Mouse (Mus musculus) frontal cortex, postnatal 14 days (tissue): ENCODE data around the gene Plekhg4.

ENCODE experiments used
- DNase-seq, 2 experiments: peaks; one replicate each; pipeline ENCODE4 v3.0.0; 2022; ENCODE audit warnings: low spot score in 2 of 2

The Plekhg4 gene

GRCm38 (mm10) chr8:105403467-105403866, 30.4 kb downstream of the Plekhg4 start:
- no peak for DNase-seq

DNA sequence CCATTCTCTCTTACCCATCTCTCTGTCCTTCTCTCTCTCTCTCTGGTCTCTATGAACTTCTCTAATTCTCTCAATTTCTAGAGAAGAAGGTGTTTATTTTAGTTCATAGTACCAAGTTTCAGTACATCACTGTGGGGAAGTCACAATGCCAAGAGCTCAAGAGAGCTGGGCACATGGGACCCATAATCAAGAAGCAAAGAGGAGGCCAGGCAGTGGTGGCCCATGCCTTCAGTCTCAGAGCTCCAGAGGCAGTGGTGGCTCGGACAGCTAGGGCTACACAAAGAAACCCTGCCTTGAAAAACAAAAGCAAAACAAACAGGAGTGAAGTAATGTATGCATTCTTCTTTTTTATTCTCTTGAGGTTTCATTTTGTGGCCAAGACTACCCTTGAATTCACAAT, 31.4 kb downstream of the Plekhg4 start:
- no peak for DNase-seq

GRCm38 (mm10) chr8:105406416-105406815, 33.3 kb downstream of the Plekhg4 start:
- no peak for DNase-seq

GRCm38 (mm10) chr8:105408331-105408730, 35.3 kb downstream of the Plekhg4 start:
- no peak for DNase-seq

DNA sequence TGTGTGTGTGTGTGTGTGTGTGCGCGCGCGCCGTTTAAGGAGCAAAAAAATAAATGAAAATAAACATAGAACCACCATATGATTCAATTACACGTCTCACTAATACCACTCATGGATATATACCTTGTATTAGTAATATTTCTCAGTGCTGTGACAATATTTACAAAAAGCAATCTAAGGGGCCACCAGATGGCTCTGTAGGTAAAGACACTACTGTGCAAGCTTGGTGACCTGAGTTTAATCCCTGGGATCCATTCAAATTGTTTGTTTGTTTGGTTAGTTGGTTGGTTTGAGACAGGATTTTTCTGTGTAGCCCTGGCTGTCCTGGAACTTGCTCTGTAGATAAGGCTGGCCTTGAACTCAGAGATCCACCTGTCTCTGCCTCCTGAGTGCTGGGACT, 36.9 kb downstream of the Plekhg4 start:
- DNase-seq: no peak

GRCm38 (mm10) chr8:105413391-105413790, 40.3 kb downstream of the Plekhg4 start, which contains the start of the genes Kctd19 and Lrrc36:
Gene Kctd19, minus strand, starts transcription at chr8:105413502.
Gene Lrrc36, plus strand, starts transcription at chr8:105413571.
- no peak for DNase-seq

DNA sequence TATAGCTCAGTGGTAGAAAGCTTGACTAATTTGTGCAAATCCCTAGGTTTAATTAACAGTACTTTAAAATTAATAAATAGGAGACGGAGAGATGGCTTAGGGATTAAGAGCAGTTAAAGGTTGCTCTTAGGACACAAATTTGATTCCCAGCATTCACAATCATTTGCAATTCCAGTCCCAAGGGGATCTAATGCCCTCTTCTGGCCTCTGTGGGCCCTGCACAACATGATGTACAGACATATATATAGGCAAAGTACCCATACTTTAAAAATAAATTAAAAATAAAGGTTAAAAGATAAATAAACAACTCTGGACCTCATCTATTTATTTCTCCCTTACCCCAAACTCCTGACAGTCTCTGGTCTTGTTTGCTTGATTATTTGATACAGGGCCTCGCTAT, 45.9 kb downstream of the Plekhg4 start:
- no peak for DNase-seq

DNA sequence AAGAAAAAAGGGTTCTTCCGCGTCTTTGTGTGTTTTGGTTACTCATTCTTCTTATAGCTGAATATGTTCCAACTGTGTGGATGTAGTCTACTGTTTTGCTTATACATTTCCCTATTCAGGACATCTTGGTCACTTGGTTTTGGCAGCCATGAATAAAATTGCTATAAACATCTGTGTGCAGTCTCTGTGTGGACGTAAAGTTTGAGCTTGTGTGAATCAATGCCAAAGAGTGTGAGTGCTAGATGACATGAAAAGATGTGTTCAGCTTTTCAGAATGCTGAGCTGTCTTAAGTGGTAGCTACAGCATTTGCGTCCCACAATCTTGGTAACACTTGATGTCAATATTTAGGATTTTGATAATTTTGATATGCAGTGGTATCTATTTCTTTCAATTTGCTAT, 46.7 kb downstream of the Plekhg4 start:
- DNase-seq: no peak

DNA sequence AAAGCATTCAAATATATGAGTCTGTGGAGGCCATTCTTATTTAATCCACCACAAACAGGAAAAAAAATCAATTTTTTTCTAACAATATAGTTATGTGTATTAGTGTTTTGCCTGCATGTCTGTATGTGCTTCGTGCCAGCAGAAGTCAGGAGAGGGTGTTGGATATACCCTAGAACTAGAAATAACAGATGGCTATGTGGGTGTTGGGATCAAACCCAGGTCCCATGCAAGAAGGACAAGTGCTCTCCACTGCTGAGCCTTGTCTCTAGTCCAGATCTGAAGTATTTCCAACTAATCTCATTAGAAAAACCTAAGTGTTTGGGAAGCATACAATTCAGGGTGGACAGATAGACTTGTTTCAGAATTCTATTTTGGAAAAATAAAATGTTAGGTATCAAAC, 48.9 kb downstream of the Plekhg4 start:
- DNase-seq: no peak

DNA sequence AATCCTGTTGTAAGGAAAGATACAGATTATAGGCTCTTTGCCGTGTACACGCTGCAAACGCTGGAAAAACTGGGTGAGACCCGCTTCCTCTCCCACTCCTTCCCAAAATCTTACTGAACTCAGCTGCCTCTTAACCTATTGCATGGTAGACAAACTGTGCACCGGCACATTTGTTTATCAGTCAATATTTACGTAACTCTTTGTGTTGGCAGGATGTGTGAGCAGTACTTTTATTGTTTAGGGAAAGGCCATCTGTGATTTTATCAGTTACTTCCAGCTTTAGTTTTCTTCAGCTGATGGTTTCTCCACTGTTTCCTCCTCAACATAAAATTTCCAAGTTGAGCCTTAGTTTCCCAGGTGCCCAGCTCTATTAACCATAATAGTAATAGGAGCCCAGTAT, 53.8 kb downstream of the Plekhg4 start:
- DNase-seq: no peak

GRCm38 (mm10) chr8:105431743-105432515, 58.9 kb downstream of the Plekhg4 start:
- DNase-seq: no peak
